Mouse (Mus musculus): Measurements from ENCODE around the gene Fancl. TPM values are rescaled to one million over a fixed set of nuclear protein-coding genes. Genes with fewer than 3 reads are reported as not detected.

Gene Fancl
- total and polyA plus RNA-seq, 2 experiments from 2014 or later: 13.6 to 16.3 TPM

GRCm38 (mm10) chr11:26481691-26482242, 95.8 kb downstream of the Fancl start:
- no peak overlapping the region for H3K4me2 ChIP-seq (ENCODE audit: low read depth)
- DNase-seq: peak; percentile 34
- peak; percentile 72; the same call in 1 of the 2 replicates for ATAC-seq
- no peaks in the 10 kb centered on the region for H3K9me3 ChIP-seq (ENCODE audit: low read length)
- peaks cover 5% of the 10 kb centered on the region; the same call in 1 of the 2 replicates for H3K4me1 ChIP-seq (ENCODE audit: insufficient read depth)
- TF ChIP-seq CTCF (IDR thresholded peaks at IDR 0.05; ENCODE audit: low read depth): no peak
- H3K27me3 ChIP-seq (ENCODE audit: insufficient read depth, low read length): no peaks in the 10 kb centered on the region
- no peaks in the 10 kb centered on the region for H3K36me3 ChIP-seq (ENCODE audit: insufficient read depth)
- H3K4me3 ChIP-seq (ENCODE audit: low read depth, low read length): no peak overlapping the region
- H3K9ac ChIP-seq: no peak overlapping the region
- 25% methylated on average over 3 of the region's 3 CpGs for WGBS
- H3K27ac ChIP-seq (ENCODE audit: low read depth, low read length): no peak overlapping the region

- ATAC-seq (peak; percentile 89), DNase-seq (peak; percentile 82)
- no peak overlapping the region for H3K4me3 ChIP-seq (ENCODE audit: low read depth, low read length)
- no peaks in the 10 kb centered on the region for H3K27me3 ChIP-seq (ENCODE audit: insufficient read depth, low read length)
- no peaks in the 10 kb centered on the region for H3K9me3 ChIP-seq (ENCODE audit: low read length)
- no peak overlapping the region for H3K27ac ChIP-seq (ENCODE audit: low read depth, low read length)
- 74% methylated on average over 12 of the region's 12 CpGs for WGBS
- H3K4me2 ChIP-seq (ENCODE audit: low read depth): no peak overlapping the region
- no peaks in the 10 kb centered on the region for H3K36me3 ChIP-seq (ENCODE audit: insufficient read depth)
- H3K4me1 ChIP-seq (ENCODE audit: insufficient read depth): no peaks in the 10 kb centered on the region
- TF ChIP-seq CTCF (IDR thresholded peaks at IDR 0.05; ENCODE audit: low read depth): peak; percentile 83
- H3K9ac ChIP-seq: no peak overlapping the region
Observed at GRCm38 (mm10) chr11:26489761-26490466, 104.0 kb downstream of the Fancl start.

- WGBS: 88% methylated on average over 5 of the region's 5 CpGs
- Histone ChIP-seq H3K36me3 (ENCODE audit: insufficient read depth) (no peaks in the 10 kb centered on the region), H3K9ac (no peak overlapping the region), H3K9me3 (ENCODE audit: low read length) (no peaks in the 10 kb centered on the region), H3K27ac (ENCODE audit: low read depth, low read length) (no peak overlapping the region), H3K4me3 (ENCODE audit: low read depth, low read length) (no peak overlapping the region), H3K4me1 (ENCODE audit: insufficient read depth) (no peaks in the 10 kb centered on the region), H3K4me2 (ENCODE audit: low read depth) (no peak overlapping the region), H3K27me3 (ENCODE audit: insufficient read depth, low read length) (no peaks in the 10 kb centered on the region)
- DNase-seq (no peak), ATAC-seq (no peak)
- no peak for TF ChIP-seq CTCF (IDR thresholded peaks at IDR 0.05; ENCODE audit: low read depth)
Observed at GRCm38 (mm10) chr11:26495951-26496350, 110.0 kb downstream of the Fancl start.

- no peaks in the 10 kb centered on the region for H3K4me1 ChIP-seq (ENCODE audit: insufficient read depth)
- H3K9ac ChIP-seq: no peak overlapping the region
- ATAC-seq (no peak), DNase-seq (no peak)
- H3K9me3 ChIP-seq (ENCODE audit: low read length): no peaks in the 10 kb centered on the region
- H3K4me2 ChIP-seq (ENCODE audit: low read depth): no peak overlapping the region
- no peaks in the 10 kb centered on the region for H3K27me3 ChIP-seq (ENCODE audit: insufficient read depth, low read length)
- peak; percentile 53 for TF ChIP-seq CTCF (IDR thresholded peaks at IDR 0.05; ENCODE audit: low read depth)
- no peak overlapping the region for H3K4me3 ChIP-seq (ENCODE audit: low read depth, low read length)
- no peak overlapping the region for H3K27ac ChIP-seq (ENCODE audit: low read depth, low read length)
- no peaks in the 10 kb centered on the region for H3K36me3 ChIP-seq (ENCODE audit: insufficient read depth)
Observed at GRCm38 (mm10) chr11:26513683-26514082, 127.7 kb downstream of the Fancl start.

- H3K27ac ChIP-seq (ENCODE audit: low read depth, low read length): no peak overlapping the region
- H3K4me1 ChIP-seq (ENCODE audit: insufficient read depth): no peaks in the 10 kb centered on the region
- H3K9me3 ChIP-seq (ENCODE audit: low read length): no peaks in the 10 kb centered on the region
- no peak overlapping the region for H3K9ac ChIP-seq
- no peak overlapping the region for H3K4me2 ChIP-seq (ENCODE audit: low read depth)
- no peaks in the 10 kb centered on the region for H3K36me3 ChIP-seq (ENCODE audit: insufficient read depth)
- TF ChIP-seq CTCF (IDR thresholded peaks at IDR 0.05; ENCODE audit: low read depth): no peak
- ATAC-seq: no peak
- no peak for DNase-seq
- no peaks in the 10 kb centered on the region for H3K27me3 ChIP-seq (ENCODE audit: insufficient read depth, low read length)
- no peak overlapping the region for H3K4me3 ChIP-seq (ENCODE audit: low read depth, low read length)
- 77% methylated on average over 2 of the region's 2 CpGs for WGBS
Observed at GRCm38 (mm10) chr11:26516086-26516485, 130.2 kb downstream of the Fancl start.

GRCm38 (mm10) chr11:26518991-26519390, 133.1 kb downstream of the Fancl start:
- no peak for TF ChIP-seq CTCF (IDR thresholded peaks at IDR 0.05; ENCODE audit: low read depth)
- Histone ChIP-seq H3K4me2 (ENCODE audit: low read depth) (no peak overlapping the region), H3K4me3 (ENCODE audit: low read depth, low read length) (no peak overlapping the region), H3K9ac (no peak overlapping the region), H3K27ac (ENCODE audit: low read depth, low read length) (no peak overlapping the region), H3K9me3 (ENCODE audit: low read length) (no peaks in the 10 kb centered on the region), H3K36me3 (ENCODE audit: insufficient read depth) (no peaks in the 10 kb centered on the region), H3K27me3 (ENCODE audit: insufficient read depth, low read length) (no peaks in the 10 kb centered on the region), H3K4me1 (ENCODE audit: insufficient read depth) (no peaks in the 10 kb centered on the region)
- WGBS: 84% methylated on average over 3 of the region's 3 CpGs
- DNase-seq (no peak), ATAC-seq (no peak)

Other genes with a start within 250 kb of the Fancl start
- gene 5730522E02Rik, start 175.4 kb upstream of the Fancl start, total RNA-seq (2014; rRNA removed): 10.4 and 17.5 TPM in 2 replicates
- gene 5730522E02Rik, start 175.4 kb upstream of the Fancl start, polyA plus RNA-seq (2015; fragmentation: Nextera tagmentation; extraction: Ambion mirVana): 14.5 and 16.7 TPM in 2 replicates
- gene Gm6899, start 207.1 kb downstream of the Fancl start, total RNA-seq (2014; rRNA removed): not detected in 2 replicates
- gene Gm6899, start 207.1 kb downstream of the Fancl start, polyA plus RNA-seq (2015; fragmentation: Nextera tagmentation; extraction: Ambion mirVana): not detected in 2 replicates
- gene Vrk2, start 207.9 kb downstream of the Fancl start, total RNA-seq (2014; rRNA removed): 1.8 and 2.5 TPM in 2 replicates
- 1.7 and 3.1 TPM in 2 replicates for gene Vrk2, start 207.9 kb downstream of the Fancl start, polyA plus RNA-seq (2015; fragmentation: Nextera tagmentation; extraction: Ambion mirVana)

Measured in forebrain, postnatal 0 days (tissue).